Mouse (Mus musculus): Measurements from ENCODE around the gene Mapkbp1. TPM values are rescaled to one million over a fixed set of nuclear protein-coding genes. Genes with fewer than 3 reads are reported as not detected.

The Mapkbp1 gene
- polyA plus RNA-seq, 1 experiment, result 5.4 TPM

DNA sequence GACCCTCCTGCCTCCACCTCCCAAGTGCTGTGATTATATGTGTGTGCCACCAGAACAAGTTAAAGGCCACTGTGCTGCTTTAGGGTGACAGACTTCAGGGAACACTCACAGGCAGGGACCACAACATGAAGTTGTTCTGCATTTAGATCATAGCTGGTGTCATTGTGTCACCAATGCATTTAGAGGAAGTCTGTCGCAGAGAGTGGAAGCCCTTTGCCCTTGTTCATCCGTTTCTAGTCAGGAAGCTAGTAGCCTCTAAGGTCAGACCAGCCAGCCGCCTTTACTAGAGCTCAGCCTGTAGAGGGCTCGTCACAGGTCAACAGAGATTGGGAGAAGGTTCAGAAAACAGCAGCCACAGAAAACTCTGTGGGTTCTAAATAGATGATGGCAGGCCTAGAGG is 36.2 kb downstream of the Mapkbp1 start:
- no peak overlapping the region for H3K4me3 ChIP-seq (ENCODE audit: insufficient read depth, poor library complexity, severe bottlenecking)
- H3K79me3 ChIP-seq (ENCODE audit: low read depth), result no peaks in the 10 kb centered on the region
- peaks cover 4% of the 10 kb centered on the region for H3K36me3 ChIP-seq (ENCODE audit: control insufficient read depth, insufficient read depth)
- no peaks in the 10 kb centered on the region for H3K27me3 ChIP-seq (ENCODE audit: control insufficient read depth, insufficient read depth, insufficient read length)
- H3ac ChIP-seq (ENCODE audit: control insufficient read depth, insufficient read length, low read depth), result no peak overlapping the region
- H3K79me2 ChIP-seq (ENCODE audit: control insufficient read depth, insufficient read depth), result no peaks in the 10 kb centered on the region
- TF ChIP-seq FOSL1 (IDR thresholded peaks at IDR 0.05; ENCODE audit: insufficient read depth, low read length, poor library complexity, severe bottlenecking) (no peak), MYOD1 (IDR thresholded peaks at IDR 0.05; ENCODE audit: control insufficient read depth, insufficient read length, low read depth) (no peak), MAX (IDR thresholded peaks at IDR 0.05) (no peak), CEBPB (IDR thresholded peaks at IDR 0.05; ENCODE audit: low read depth) (no peak), CTCF (IDR thresholded peaks at IDR 0.05; ENCODE audit: control insufficient read depth, insufficient read depth, insufficient read length) (no peak), USF1 (IDR thresholded peaks at IDR 0.05; ENCODE audit: low read depth) (no peak), MYOG (IDR thresholded peaks at IDR 0.05; ENCODE audit: control insufficient read depth, extremely low read depth, insufficient read length) (no peak)

GRCm38 (mm10) chr2:120011462-120012200 is 39.1 kb downstream of the Mapkbp1 start:
- Histone ChIP-seq H3K4me3 (ENCODE audit: insufficient read depth, poor library complexity, severe bottlenecking) (no peak overlapping the region), H3ac (ENCODE audit: control insufficient read depth, insufficient read length, low read depth) (no peak overlapping the region), H3K79me3 (ENCODE audit: low read depth) (no peaks in the 10 kb centered on the region), H3K79me2 (ENCODE audit: control insufficient read depth, insufficient read depth) (no peaks in the 10 kb centered on the region), H3K27me3 (ENCODE audit: control insufficient read depth, insufficient read depth, insufficient read length) (no peaks in the 10 kb centered on the region), H3K36me3 (ENCODE audit: control insufficient read depth, insufficient read depth) (peaks cover 1% of the 10 kb centered on the region)
- TF ChIP-seq MAX (IDR thresholded peaks at IDR 0.05) (no peak), MYOG (IDR thresholded peaks at IDR 0.05; ENCODE audit: control insufficient read depth, extremely low read depth, insufficient read length) (no peak), CEBPB (IDR thresholded peaks at IDR 0.05; ENCODE audit: low read depth) (no peak)

DNA sequence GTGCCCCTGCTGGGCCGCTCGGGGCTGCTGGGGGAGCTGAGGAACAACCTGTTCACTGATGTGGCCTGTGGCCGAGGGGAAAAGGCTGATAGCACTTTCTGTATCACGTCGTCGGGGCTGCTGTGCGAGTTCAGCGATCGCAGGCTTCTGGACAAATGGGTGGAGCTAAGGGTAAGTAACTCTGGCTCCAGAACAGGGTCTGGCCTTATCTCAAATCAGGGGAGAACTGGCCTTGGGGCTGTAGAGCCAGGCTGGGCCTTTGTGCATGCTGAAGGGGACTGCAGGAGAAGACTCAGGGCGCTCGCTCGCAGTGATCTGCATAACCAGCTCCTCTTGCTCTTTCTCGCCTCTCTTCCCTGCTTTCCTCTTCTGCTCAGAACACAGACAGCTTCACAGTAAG is 40.4 kb downstream of the Mapkbp1 start:
- Histone ChIP-seq H3K4me3 (ENCODE audit: insufficient read depth, poor library complexity, severe bottlenecking) (no peak overlapping the region), H3K79me2 (ENCODE audit: control insufficient read depth, insufficient read depth) (no peaks in the 10 kb centered on the region), H3K79me3 (ENCODE audit: low read depth) (no peaks in the 10 kb centered on the region), H3ac (ENCODE audit: control insufficient read depth, insufficient read length, low read depth) (no peak overlapping the region), H3K27me3 (ENCODE audit: control insufficient read depth, insufficient read depth, insufficient read length) (no peaks in the 10 kb centered on the region), H3K36me3 (ENCODE audit: control insufficient read depth, insufficient read depth) (peaks cover 3% of the 10 kb centered on the region)
- TF ChIP-seq USF1 (IDR thresholded peaks at IDR 0.05; ENCODE audit: low read depth) (no peak), MAX (IDR thresholded peaks at IDR 0.05) (no peak), MYOD1 (IDR thresholded peaks at IDR 0.05; ENCODE audit: control insufficient read depth, insufficient read length, low read depth) (no peak), MYOG (IDR thresholded peaks at IDR 0.05; ENCODE audit: control insufficient read depth, extremely low read depth, insufficient read length) (no peak), FOSL1 (IDR thresholded peaks at IDR 0.05; ENCODE audit: insufficient read depth, low read length, poor library complexity, severe bottlenecking) (no peak), CEBPB (IDR thresholded peaks at IDR 0.05; ENCODE audit: low read depth) (no peak), CTCF (IDR thresholded peaks at IDR 0.05; ENCODE audit: control insufficient read depth, insufficient read depth, insufficient read length) (no peak)

DNA sequence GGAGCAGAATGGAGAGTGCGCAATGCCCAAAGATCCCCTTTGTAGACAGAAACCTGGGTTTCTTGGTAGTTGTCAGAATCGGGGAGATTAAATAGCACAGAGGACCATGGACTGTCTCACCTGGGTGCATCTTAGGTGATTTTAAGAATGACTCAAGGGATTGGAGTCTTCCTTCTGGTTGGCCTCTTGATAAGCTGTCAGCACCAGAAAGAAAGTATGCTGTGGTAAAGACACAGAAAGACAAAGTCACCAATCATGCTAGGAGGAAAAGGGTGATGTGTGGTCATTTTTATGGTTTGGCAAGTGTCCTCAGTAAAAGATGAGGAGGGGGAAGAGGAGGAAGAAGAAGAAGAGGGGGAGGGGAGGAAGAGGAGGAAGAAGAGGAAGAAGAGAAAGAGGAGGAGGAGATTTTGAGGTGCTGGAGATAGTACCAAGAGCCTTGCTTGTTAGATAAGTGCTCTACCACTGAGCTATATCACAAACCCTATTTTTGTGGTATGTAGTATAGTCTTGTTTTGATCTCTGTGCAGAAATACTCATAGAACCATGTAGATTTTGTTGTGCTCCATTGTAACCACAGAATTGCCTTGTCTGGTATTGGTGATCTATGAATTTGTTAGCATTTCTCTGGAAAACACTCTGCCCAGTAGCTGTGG is 41.5 kb downstream of the Mapkbp1 start:
- no peaks in the 10 kb centered on the region for H3K27me3 ChIP-seq (ENCODE audit: control insufficient read depth, insufficient read depth, insufficient read length)
- no peak overlapping the region for H3ac ChIP-seq (ENCODE audit: control insufficient read depth, insufficient read length, low read depth)
- H3K36me3 ChIP-seq (ENCODE audit: control insufficient read depth, insufficient read depth), result peaks cover 9% of the 10 kb centered on the region
- no peak overlapping the region for H3K4me3 ChIP-seq (ENCODE audit: insufficient read depth, poor library complexity, severe bottlenecking)
- H3K79me3 ChIP-seq (ENCODE audit: low read depth), result no peaks in the 10 kb centered on the region
- TF ChIP-seq USF1 (IDR thresholded peaks at IDR 0.05; ENCODE audit: low read depth) (no peak), FOSL1 (IDR thresholded peaks at IDR 0.05; ENCODE audit: insufficient read depth, low read length, poor library complexity, severe bottlenecking) (no peak), CEBPB (IDR thresholded peaks at IDR 0.05; ENCODE audit: low read depth) (no peak), MYOD1 (IDR thresholded peaks at IDR 0.05; ENCODE audit: control insufficient read depth, insufficient read length, low read depth) (no peak), CTCF (IDR thresholded peaks at IDR 0.05; ENCODE audit: control insufficient read depth, insufficient read depth, insufficient read length) (no peak), MAX (IDR thresholded peaks at IDR 0.05) (no peak), MYOG (IDR thresholded peaks at IDR 0.05; ENCODE audit: control insufficient read depth, extremely low read depth, insufficient read length) (no peak)
- no peaks in the 10 kb centered on the region for H3K79me2 ChIP-seq (ENCODE audit: control insufficient read depth, insufficient read depth)

DNA sequence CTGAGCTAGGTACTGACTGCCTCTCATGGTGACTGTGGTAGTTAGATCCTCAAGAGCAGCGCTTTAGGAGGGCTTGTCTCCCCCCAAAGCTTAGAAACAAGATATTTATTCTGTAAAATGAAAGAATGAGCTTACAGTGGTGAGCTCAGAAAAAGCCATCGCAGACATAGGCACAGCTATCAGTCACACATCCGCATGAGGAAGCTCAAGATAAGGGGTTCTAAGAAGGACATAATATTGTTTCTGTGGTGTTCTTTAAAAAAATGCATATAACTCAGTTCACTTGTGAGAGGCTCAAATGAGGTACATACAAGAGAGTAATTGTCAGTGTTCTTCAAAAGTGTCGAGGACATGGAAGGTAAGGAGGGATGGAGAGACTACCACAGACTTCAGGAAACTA is 43.4 kb downstream of the Mapkbp1 start:
- Histone ChIP-seq H3K4me3 (ENCODE audit: insufficient read depth, poor library complexity, severe bottlenecking) (no peak overlapping the region), H3K79me3 (ENCODE audit: low read depth) (no peaks in the 10 kb centered on the region), H3K27me3 (ENCODE audit: control insufficient read depth, insufficient read depth, insufficient read length) (no peaks in the 10 kb centered on the region), H3K79me2 (ENCODE audit: control insufficient read depth, insufficient read depth) (no peaks in the 10 kb centered on the region), H3ac (ENCODE audit: control insufficient read depth, insufficient read length, low read depth) (no peak overlapping the region), H3K36me3 (ENCODE audit: control insufficient read depth, insufficient read depth) (peaks cover 12% of the 10 kb centered on the region)
- TF ChIP-seq CEBPB (IDR thresholded peaks at IDR 0.05; ENCODE audit: low read depth) (no peak), MYOG (IDR thresholded peaks at IDR 0.05; ENCODE audit: control insufficient read depth, extremely low read depth, insufficient read length) (no peak), USF1 (IDR thresholded peaks at IDR 0.05; ENCODE audit: low read depth) (no peak), CTCF (IDR thresholded peaks at IDR 0.05; ENCODE audit: control insufficient read depth, insufficient read depth, insufficient read length) (no peak), FOSL1 (IDR thresholded peaks at IDR 0.05; ENCODE audit: insufficient read depth, low read length, poor library complexity, severe bottlenecking) (no peak), MAX (IDR thresholded peaks at IDR 0.05) (no peak), MYOD1 (IDR thresholded peaks at IDR 0.05; ENCODE audit: control insufficient read depth, insufficient read length, low read depth) (no peak)

All from C2C12 (cell line).